Mouse (Mus musculus): ENCODE results near the gene Rpp25. TPM values are rescaled to one million over a fixed set of nuclear protein-coding genes. Genes with fewer than 3 reads are reported as not detected.

Rpp25 gene
- polyA plus RNA-seq, 1 experiment from 2014 or later: 6.8 TPM

- no peak for ATAC-seq
- H3K9me3 ChIP-seq (ENCODE audit: control insufficient read depth, low read length): no peaks in the 10 kb centered on the region
- 91% methylated on average over 2 of the region's 2 CpGs for WGBS
- no peak overlapping the region for H3K4me2 ChIP-seq (ENCODE audit: low read depth, low read length)
- no peaks in the 10 kb centered on the region for H3K4me1 ChIP-seq (ENCODE audit: control insufficient read depth, insufficient read depth, low read length)
- no peak overlapping the region for H3K27ac ChIP-seq (ENCODE audit: low read length)
- H3K9ac ChIP-seq (ENCODE audit: low read depth, low read length): no peak overlapping the region
- no peak overlapping the region for H3K4me3 ChIP-seq (ENCODE audit: low read length)
- no peaks in the 10 kb centered on the region for H3K27me3 ChIP-seq (replicated peaks; ENCODE audit: control insufficient read depth, insufficient read depth, low read length)
- no peaks in the 10 kb centered on the region for H3K36me3 ChIP-seq (ENCODE audit: control insufficient read depth, insufficient read depth, low read length)
Measured at GRCm38 (mm10) chr9:57493532-57493931, 10.3 kb upstream of the Rpp25 start.

DNA sequence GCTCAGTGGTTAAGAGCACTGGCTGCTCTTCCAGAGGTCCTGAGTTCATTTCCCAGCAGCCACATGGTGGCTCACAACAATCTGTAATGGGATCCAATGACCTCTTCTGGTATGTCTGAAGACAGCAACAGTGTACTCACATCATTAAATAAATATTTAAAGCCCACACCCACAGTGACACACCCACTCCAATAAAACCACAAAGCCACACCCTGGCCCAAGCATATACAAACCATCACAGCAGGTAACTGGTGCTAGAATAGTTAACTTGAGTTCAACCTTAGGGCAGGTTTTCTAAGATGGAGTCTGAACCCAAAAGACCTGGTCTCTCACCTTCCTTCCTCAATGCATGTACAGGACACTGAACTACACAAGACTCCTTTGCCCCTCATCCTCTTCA lies 8.9 kb upstream of the Rpp25 start:
- no peaks in the 10 kb centered on the region for H3K36me3 ChIP-seq (ENCODE audit: control insufficient read depth, insufficient read depth, low read length)
- H3K27ac ChIP-seq (ENCODE audit: low read length): no peak overlapping the region
- no peaks in the 10 kb centered on the region for H3K27me3 ChIP-seq (replicated peaks; ENCODE audit: control insufficient read depth, insufficient read depth, low read length)
- no peak for ATAC-seq
- no peak overlapping the region for H3K9ac ChIP-seq (ENCODE audit: low read depth, low read length)
- no peaks in the 10 kb centered on the region for H3K9me3 ChIP-seq (ENCODE audit: control insufficient read depth, low read length)
- H3K4me1 ChIP-seq (ENCODE audit: control insufficient read depth, insufficient read depth, low read length): no peaks in the 10 kb centered on the region
- no peak overlapping the region for H3K4me3 ChIP-seq (ENCODE audit: low read length)
- no peak overlapping the region for H3K4me2 ChIP-seq (ENCODE audit: low read depth, low read length)

DNA sequence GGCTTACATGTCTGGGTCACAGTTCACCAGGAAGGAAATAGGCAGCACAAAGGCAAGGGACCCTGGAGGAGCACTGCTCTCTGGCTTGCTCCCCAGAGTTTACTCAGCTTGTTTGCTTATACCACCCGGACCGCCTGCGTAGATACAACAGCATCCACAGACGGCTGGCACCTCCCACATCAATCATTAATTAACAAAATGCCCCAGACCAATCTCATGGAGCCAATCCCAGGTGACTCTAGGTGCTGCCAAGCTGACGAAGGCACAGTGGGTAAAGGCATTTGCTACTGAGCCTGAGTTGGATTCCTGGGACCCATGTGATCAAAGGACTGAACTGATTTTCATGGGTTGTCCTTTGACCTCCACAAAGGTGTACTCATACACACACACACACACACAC lies 6.6 kb upstream of the Rpp25 start:
- WGBS: 52% methylated on average over 5 of the region's 5 CpGs
- H3K4me2 ChIP-seq (ENCODE audit: low read depth, low read length): no peak overlapping the region
- ATAC-seq: no peak

GRCm38 (mm10) chr9:57498536-57498935 lies 5.3 kb upstream of the Rpp25 start:
- 66% methylated on average over 7 of the region's 7 CpGs for WGBS

More for the DNA sequence above, 6.6 kb upstream of the Rpp25 start:
- Histone ChIP-seq H3K9ac (ENCODE audit: low read depth, low read length) (no peak overlapping the region), H3K27me3 (replicated peaks; ENCODE audit: control insufficient read depth, insufficient read depth, low read length) (peaks cover 17% of the 10 kb centered on the region), H3K4me3 (ENCODE audit: low read length) (no peak overlapping the region), H3K4me1 (ENCODE audit: control insufficient read depth, insufficient read depth, low read length) (no peaks in the 10 kb centered on the region), H3K36me3 (ENCODE audit: control insufficient read depth, insufficient read depth, low read length) (no peaks in the 10 kb centered on the region), H3K27ac (ENCODE audit: low read length) (no peak overlapping the region), H3K9me3 (ENCODE audit: control insufficient read depth, low read length) (no peaks in the 10 kb centered on the region)

GRCm38 (mm10) chr9:57501452-57501851 lies 2.4 kb upstream of the Rpp25 start:
- no peak overlapping the region for H3K9ac ChIP-seq (ENCODE audit: low read depth, low read length)
- peaks cover 29% of the 10 kb centered on the region for H3K4me1 ChIP-seq (ENCODE audit: control insufficient read depth, insufficient read depth, low read length)
- ATAC-seq: no peak
- no peak overlapping the region for H3K4me2 ChIP-seq (ENCODE audit: low read depth, low read length)
- no peaks in the 10 kb centered on the region for H3K9me3 ChIP-seq (ENCODE audit: control insufficient read depth, low read length)
- no peak overlapping the region for H3K4me3 ChIP-seq (ENCODE audit: low read length)
- WGBS: 14% methylated on average over 13 of the region's 13 CpGs
- H3K36me3 ChIP-seq (ENCODE audit: control insufficient read depth, insufficient read depth, low read length): no peaks in the 10 kb centered on the region
- H3K27me3 ChIP-seq (replicated peaks; ENCODE audit: control insufficient read depth, insufficient read depth, low read length): peaks cover 55% of the 10 kb centered on the region
- H3K27ac ChIP-seq (ENCODE audit: low read length): no peak overlapping the region

More at GRCm38 (mm10) chr9:57498536-57498935, 5.3 kb upstream of the Rpp25 start:
- H3K27me3 ChIP-seq (replicated peaks; ENCODE audit: control insufficient read depth, insufficient read depth, low read length): peaks cover 29% of the 10 kb centered on the region
- ATAC-seq: no peak
- no peaks in the 10 kb centered on the region for H3K9me3 ChIP-seq (ENCODE audit: control insufficient read depth, low read length)
- no peak overlapping the region for H3K27ac ChIP-seq (ENCODE audit: low read length)
- H3K4me2 ChIP-seq (ENCODE audit: low read depth, low read length): no peak overlapping the region
- no peaks in the 10 kb centered on the region for H3K36me3 ChIP-seq (ENCODE audit: control insufficient read depth, insufficient read depth, low read length)
- H3K4me1 ChIP-seq (ENCODE audit: control insufficient read depth, insufficient read depth, low read length): peaks cover 9% of the 10 kb centered on the region
- no peak overlapping the region for H3K4me3 ChIP-seq (ENCODE audit: low read length)
- H3K9ac ChIP-seq (ENCODE audit: low read depth, low read length): no peak overlapping the region

DNA sequence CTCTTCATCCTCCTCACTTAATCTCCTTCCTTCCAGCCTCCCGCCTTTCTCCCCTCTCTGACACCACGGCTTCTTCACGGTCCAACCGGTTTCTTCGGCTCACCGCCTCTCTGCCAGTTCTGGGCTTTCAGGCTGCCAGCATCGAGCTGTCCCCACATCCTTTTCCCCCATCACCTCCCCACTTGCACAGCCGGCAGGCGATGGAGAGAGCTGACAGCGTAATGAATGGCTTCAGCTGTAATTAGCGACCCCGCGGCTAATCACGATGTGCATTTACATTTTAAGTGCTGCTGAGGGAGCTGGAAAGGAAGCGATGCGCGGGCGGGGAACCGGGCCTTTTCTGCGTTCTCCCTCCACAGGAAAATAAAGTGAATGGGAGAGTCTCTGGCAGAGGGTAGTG lies 2.0 kb upstream of the Rpp25 start:
- H3K9ac ChIP-seq (ENCODE audit: low read depth, low read length): no peak overlapping the region
- H3K27me3 ChIP-seq (replicated peaks; ENCODE audit: control insufficient read depth, insufficient read depth, low read length): peaks cover 56% of the 10 kb centered on the region
- no peak overlapping the region for H3K4me3 ChIP-seq (ENCODE audit: low read length)
- H3K4me2 ChIP-seq (ENCODE audit: low read depth, low read length): no peak overlapping the region
- no peaks in the 10 kb centered on the region for H3K9me3 ChIP-seq (ENCODE audit: control insufficient read depth, low read length)
- H3K4me1 ChIP-seq (ENCODE audit: control insufficient read depth, insufficient read depth, low read length): peaks cover 29% of the 10 kb centered on the region
- 7% methylated on average over 20 of the region's 20 CpGs for WGBS
- no peak for ATAC-seq
- no peaks in the 10 kb centered on the region for H3K36me3 ChIP-seq (ENCODE audit: control insufficient read depth, insufficient read depth, low read length)
- no peak overlapping the region for H3K27ac ChIP-seq (ENCODE audit: low read length)

DNA sequence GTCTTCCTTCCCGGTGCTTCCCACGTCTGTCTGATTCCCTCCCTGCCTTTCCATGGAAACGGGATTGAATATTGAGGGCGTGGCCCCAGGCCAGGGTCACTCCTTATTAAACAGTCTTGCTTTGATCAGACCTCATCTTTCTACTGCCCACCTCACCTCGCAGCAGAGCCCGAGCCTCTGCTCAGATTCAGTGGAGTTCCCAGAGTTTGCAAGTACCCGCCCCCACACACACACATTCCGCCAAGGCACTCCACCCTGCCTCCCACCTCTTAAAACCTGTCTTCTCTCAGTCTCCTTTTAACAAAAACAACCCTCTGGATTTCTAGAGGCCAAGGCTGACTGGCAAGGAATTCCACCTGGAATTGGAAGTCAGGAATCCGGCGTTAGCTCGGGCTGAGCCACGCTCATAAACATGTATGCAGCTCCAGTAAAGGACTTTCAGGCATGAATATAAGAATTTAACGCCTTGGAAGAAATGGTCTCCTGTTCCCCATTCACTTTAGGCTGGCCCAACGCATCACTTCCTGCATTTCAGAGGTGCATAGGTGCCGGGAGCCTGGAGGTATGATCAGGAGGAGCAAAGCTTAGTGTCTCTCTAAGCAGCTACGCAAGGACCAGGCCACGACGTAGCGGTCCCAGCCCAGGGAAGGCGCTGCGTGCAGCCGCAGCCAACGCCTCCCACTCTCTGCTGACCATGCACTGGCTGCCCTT lies 760 bp upstream of the Rpp25 start:
- 0 out of 2 replicates have a peak, but pooled peaks have one; percentile 2 for ATAC-seq
- peaks cover 56% of the 10 kb centered on the region for H3K27me3 ChIP-seq (replicated peaks; ENCODE audit: control insufficient read depth, insufficient read depth, low read length)

DNA sequence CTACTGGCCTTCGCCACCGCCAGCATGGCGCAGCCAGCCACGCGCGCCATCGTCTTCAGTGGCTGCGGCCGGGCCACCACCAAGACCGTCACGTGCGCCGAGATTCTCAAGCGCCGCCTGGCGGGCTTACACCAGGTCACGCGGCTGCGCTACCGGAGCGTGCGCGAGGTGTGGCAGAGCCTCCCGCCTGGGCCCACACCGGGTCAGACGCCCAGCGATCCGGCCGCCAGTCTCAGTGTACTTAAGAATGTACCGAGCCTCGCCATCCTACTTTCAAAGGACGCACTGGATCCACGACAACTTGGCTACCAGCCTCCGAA lies 515 bp downstream of the Rpp25 start:
- peaks cover 56% of the 10 kb centered on the region for H3K27me3 ChIP-seq (replicated peaks; ENCODE audit: control insufficient read depth, insufficient read depth, low read length)
- H3K9me3 ChIP-seq (ENCODE audit: control insufficient read depth, low read length): no peaks in the 10 kb centered on the region
- no peak overlapping the region for H3K27ac ChIP-seq (ENCODE audit: low read length)
- 2% methylated on average over 34 of the region's 34 CpGs for WGBS
- H3K9ac ChIP-seq (ENCODE audit: low read depth, low read length): peak overlapping the region; percentile 55
- peak overlapping the region; percentile 54 for H3K4me3 ChIP-seq (ENCODE audit: low read length)
- peaks cover 29% of the 10 kb centered on the region for H3K4me1 ChIP-seq (ENCODE audit: control insufficient read depth, insufficient read depth, low read length)
- ATAC-seq: peak; percentile 79
- peak overlapping the region; percentile 89 for H3K4me2 ChIP-seq (ENCODE audit: low read depth, low read length)
- H3K36me3 ChIP-seq (ENCODE audit: control insufficient read depth, insufficient read depth, low read length): no peaks in the 10 kb centered on the region

More for the DNA sequence above, 760 bp upstream of the Rpp25 start:
- Histone ChIP-seq H3K9me3 (ENCODE audit: control insufficient read depth, low read length) (no peaks in the 10 kb centered on the region), H3K36me3 (ENCODE audit: control insufficient read depth, insufficient read depth, low read length) (no peaks in the 10 kb centered on the region), H3K4me3 (ENCODE audit: low read length) (peak overlapping the region; percentile 54), H3K4me2 (ENCODE audit: low read depth, low read length) (peak overlapping the region; percentile 89), H3K4me1 (ENCODE audit: control insufficient read depth, insufficient read depth, low read length) (peaks cover 29% of the 10 kb centered on the region), H3K27ac (ENCODE audit: low read length) (no peak overlapping the region), H3K9ac (ENCODE audit: low read depth, low read length) (peak overlapping the region; percentile 55; the same call in 1 of the 2 replicates)
- WGBS: 4% methylated on average over 23 of the region's 23 CpGs

- H3K27ac ChIP-seq (ENCODE audit: low read length): no peak overlapping the region
- H3K4me2 ChIP-seq (ENCODE audit: low read depth, low read length): peak overlapping the region; percentile 89; the same call in 1 of the 2 replicates
- H3K36me3 ChIP-seq (ENCODE audit: control insufficient read depth, insufficient read depth, low read length): no peaks in the 10 kb centered on the region
- H3K4me3 ChIP-seq (ENCODE audit: low read length): no peak overlapping the region
- 52% methylated on average over 10 of the region's 10 CpGs for WGBS
- no peak overlapping the region for H3K9ac ChIP-seq (ENCODE audit: low read depth, low read length)
- peaks cover 29% of the 10 kb centered on the region for H3K4me1 ChIP-seq (ENCODE audit: control insufficient read depth, insufficient read depth, low read length)
- no peak for ATAC-seq
- H3K9me3 ChIP-seq (ENCODE audit: control insufficient read depth, low read length): no peaks in the 10 kb centered on the region
- H3K27me3 ChIP-seq (replicated peaks; ENCODE audit: control insufficient read depth, insufficient read depth, low read length): peaks cover 56% of the 10 kb centered on the region
Measured at GRCm38 (mm10) chr9:57504891-57505290, 1.1 kb downstream of the Rpp25 start.

DNA sequence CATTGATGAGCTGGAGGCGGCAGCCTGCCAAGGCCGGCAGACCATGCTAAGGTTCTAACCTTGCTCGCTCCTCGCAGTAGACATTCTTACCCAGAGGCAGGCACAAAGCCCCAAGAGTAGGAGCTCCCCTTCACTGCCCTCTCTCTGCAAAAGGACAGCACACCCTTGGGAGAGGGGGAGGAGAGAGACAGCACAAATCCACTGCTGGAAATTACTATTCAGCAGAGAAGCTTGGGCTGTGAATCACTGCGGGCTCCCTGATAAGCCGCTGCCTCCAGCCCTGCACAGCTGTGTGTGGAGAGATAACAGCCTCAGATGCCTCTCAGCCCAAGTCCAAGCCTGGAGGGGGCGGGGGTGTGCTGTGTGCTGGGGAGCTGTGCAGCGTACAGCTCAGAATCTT lies 1.9 kb downstream of the Rpp25 start:
- H3K9ac ChIP-seq (ENCODE audit: low read depth, low read length): no peak overlapping the region
- 6% methylated on average over 8 of the region's 8 CpGs for WGBS
- peaks cover 29% of the 10 kb centered on the region for H3K4me1 ChIP-seq (ENCODE audit: control insufficient read depth, insufficient read depth, low read length)
- H3K36me3 ChIP-seq (ENCODE audit: control insufficient read depth, insufficient read depth, low read length): no peaks in the 10 kb centered on the region
- H3K27ac ChIP-seq (ENCODE audit: low read length): no peak overlapping the region
- 0 out of 2 replicates have a peak overlapping the region, but pooled peaks have one; percentile 23 for H3K4me2 ChIP-seq (ENCODE audit: low read depth, low read length)
- H3K4me3 ChIP-seq (ENCODE audit: low read length): no peak overlapping the region
- H3K9me3 ChIP-seq (ENCODE audit: control insufficient read depth, low read length): no peaks in the 10 kb centered on the region
- peaks cover 52% of the 10 kb centered on the region for H3K27me3 ChIP-seq (replicated peaks; ENCODE audit: control insufficient read depth, insufficient read depth, low read length)
- peak; percentile 87 for ATAC-seq

Measured in intestine, embryonic 16.5 days (tissue).